Mouse (Mus musculus) layer of hippocampus, adult 8-10 months (tissue): ENCODE measurements around the gene Abt1. TPM values are rescaled to one million over a fixed set of nuclear protein-coding genes. Genes with fewer than 3 reads are reported as not detected.

Source experiments
- total RNA-seq, 4 experiments: library from RNA; stranded (reverse); gene quantifications; 2 replicates each; pipeline ENCODE4 v1.2.4; 2022

Gene Abt1
- total RNA-seq, 4 experiments from 2014 or later = 8.0 to 9.0 (median 8.7) TPM

Other genes with a start within 250 kb of the Abt1 start
- not detected for gene Vmn1r220, start 235.9 kb downstream of the Abt1 start, total RNA-seq
- not detected for gene Vmn1r221, start 209.7 kb downstream of the Abt1 start, total RNA-seq
- gene Vmn1r222, start 187.9 kb downstream of the Abt1 start, total RNA-seq = not detected
- gene Vmn1r223, start 176.7 kb downstream of the Abt1 start, total RNA-seq = not detected
- gene Zfp322a, start 54.7 kb downstream of the Abt1 start, total RNA-seq = 10 to 100 TPM; 26.0 to 33.5 (median 30.2) TPM
- gene Btn1a1, start 42.0 kb upstream of the Abt1 start, total RNA-seq = not detected
- 1 to 10 TPM in 2 of 4 experiments, under 1 TPM in 2; 0.80 to 1.9 (median 1.1) TPM for gene Btn2a2, start 65.0 kb upstream of the Abt1 start, total RNA-seq
- 100 to 1,000 TPM; 236 to 302 (median 261) TPM for gene Hist1h4h, start 107.2 kb upstream of the Abt1 start, total RNA-seq
- gene Hist1h2af, start 110.0 kb upstream of the Abt1 start, total RNA-seq = 1 to 10 TPM in 3 of 4 experiments, not detected in 1; 1.6 to 6.5 (median 1.8) TPM
- gene Hist1h3g, start 111.6 kb upstream of the Abt1 start, total RNA-seq = 1 to 10 TPM; 1.2 to 3.4 (median 2.2) TPM
- under 1 TPM; 0.34 to 0.73 (median 0.61) TPM for gene Hist1h2bh, start 119.5 kb upstream of the Abt1 start, total RNA-seq
- gene Hist1h3f, start 120.2 kb upstream of the Abt1 start, total RNA-seq = 10 to 100 TPM; 12.5 to 15.7 (median 14.2) TPM
- gene Hist1h4f, start 127.8 kb upstream of the Abt1 start, total RNA-seq = 100 to 1,000 TPM; 104 to 155 (median 119) TPM
- gene Hist1h1d, start 129.4 kb upstream of the Abt1 start, total RNA-seq = 1 to 10 TPM; 2.5 to 3.3 (median 2.8) TPM
- 10 to 100 TPM; 34.8 to 43.2 (median 40.0) TPM for gene Hist1h3e, start 138.5 kb upstream of the Abt1 start, total RNA-seq
- 1 to 10 TPM; 3.3 to 7.7 (median 4.9) TPM for gene Hist1h2ae, start 147.4 kb upstream of the Abt1 start, total RNA-seq
- gene Hist1h2bg, start 147.5 kb upstream of the Abt1 start, total RNA-seq = 10 to 100 TPM; 57.3 to 67.6 (median 60.8) TPM
- 10 to 100 TPM; 19.2 to 30.0 (median 24.4) TPM for gene Hist1h2bf, start 150.3 kb upstream of the Abt1 start, total RNA-seq
- 10 to 100 TPM in 1 of 4 experiments, 1 to 10 TPM in 3; 3.0 to 11.0 (median 5.7) TPM for gene Hist1h2ad, start 150.5 kb upstream of the Abt1 start, total RNA-seq
- 10 to 100 TPM in 2 of 4 experiments, 1 to 10 TPM in 2; 8.2 to 11.5 (median 10.5) TPM for gene Hist1h3d, start 151.9 kb upstream of the Abt1 start, total RNA-seq
- gene Hist1h4d, start 157.7 kb upstream of the Abt1 start, total RNA-seq = 100 to 1,000 TPM; 106 to 128 (median 119) TPM
- gene Hist1h2be, start 197.3 kb upstream of the Abt1 start, total RNA-seq = 10 to 100 TPM in 2 of 4 experiments, 1 to 10 TPM in 2; 7.9 to 10.8 (median 9.3) TPM
- 10 to 100 TPM; 36.1 to 50.5 (median 42.7) TPM for gene Hist1h1e, start 198.7 kb upstream of the Abt1 start, total RNA-seq